Mouse (Mus musculus) telencephalon, adult 2 months (tissue): Measurements from ENCODE around the gene Ephb1.
A peak's percentile ranks its signal among the peaks of the same experiment; 100 is the strongest.

Source experiments
- DNase-seq: peaks from one replicate; pipeline ENCODE4 v3.0.0-alpha.2; 2011; ENCODE audit warnings: low read depth, low spot score

The Ephb1 gene

GRCm38 (mm10) chr9:102069151-102069882 lies 285.2 kb downstream of the Ephb1 start:
- no peak for DNase-seq

- DNase-seq, result no peak
Observed at GRCm38 (mm10) chr9:102066601-102067000, 287.9 kb downstream of the Ephb1 start.

- no peak for DNase-seq
Observed at GRCm38 (mm10) chr9:102045886-102046285, 308.6 kb downstream of the Ephb1 start.

GRCm38 (mm10) chr9:102045111-102045861 lies 309.2 kb downstream of the Ephb1 start:
- DNase-seq, result no peak

- DNase-seq, result peak; percentile 18
Observed at GRCm38 (mm10) chr9:102039011-102039733, 315.3 kb downstream of the Ephb1 start.

- DNase-seq, result no peak
Observed at GRCm38 (mm10) chr9:102036132-102036531, 318.4 kb downstream of the Ephb1 start.

- no peak for DNase-seq
Observed at GRCm38 (mm10) chr9:102033231-102033630, 321.3 kb downstream of the Ephb1 start.

GRCm38 (mm10) chr9:102032376-102032775 lies 322.1 kb downstream of the Ephb1 start:
- DNase-seq, result no peak

GRCm38 (mm10) chr9:102029661-102030060 lies 324.8 kb downstream of the Ephb1 start:
- DNase-seq, result no peak

- no peak for DNase-seq
Observed at GRCm38 (mm10) chr9:102026136-102026535, 328.4 kb downstream of the Ephb1 start.

- no peak for DNase-seq
Observed at GRCm38 (mm10) chr9:102025141-102025540, 329.4 kb downstream of the Ephb1 start.

- DNase-seq, result no peak
Observed at GRCm38 (mm10) chr9:102015516-102015915, 339.0 kb downstream of the Ephb1 start.

GRCm38 (mm10) chr9:102007706-102008105 lies 346.8 kb downstream of the Ephb1 start:
- no peak for DNase-seq

- DNase-seq, result peak; percentile 15
Observed at GRCm38 (mm10) chr9:102006539-102006938, 348.0 kb downstream of the Ephb1 start.

GRCm38 (mm10) chr9:102002920-102003319 lies 351.6 kb downstream of the Ephb1 start:
- DNase-seq, result no peak

- no peak for DNase-seq
Observed at GRCm38 (mm10) chr9:102002186-102002585, 352.3 kb downstream of the Ephb1 start.

GRCm38 (mm10) chr9:102001633-102002165 lies 352.8 kb downstream of the Ephb1 start:
- no peak for DNase-seq

GRCm38 (mm10) chr9:101999690-102000089 lies 354.8 kb downstream of the Ephb1 start:
- no peak for DNase-seq

- DNase-seq, result no peak
Observed at GRCm38 (mm10) chr9:101996771-101997500, 357.6 kb downstream of the Ephb1 start.

GRCm38 (mm10) chr9:101996183-101996582 lies 358.3 kb downstream of the Ephb1 start:
- no peak for DNase-seq

- no peak for DNase-seq
Observed at GRCm38 (mm10) chr9:101995423-101996156, 358.9 kb downstream of the Ephb1 start.
